Mouse (Mus musculus): ENCODE measurements around the gene Shroom3.

DNA sequence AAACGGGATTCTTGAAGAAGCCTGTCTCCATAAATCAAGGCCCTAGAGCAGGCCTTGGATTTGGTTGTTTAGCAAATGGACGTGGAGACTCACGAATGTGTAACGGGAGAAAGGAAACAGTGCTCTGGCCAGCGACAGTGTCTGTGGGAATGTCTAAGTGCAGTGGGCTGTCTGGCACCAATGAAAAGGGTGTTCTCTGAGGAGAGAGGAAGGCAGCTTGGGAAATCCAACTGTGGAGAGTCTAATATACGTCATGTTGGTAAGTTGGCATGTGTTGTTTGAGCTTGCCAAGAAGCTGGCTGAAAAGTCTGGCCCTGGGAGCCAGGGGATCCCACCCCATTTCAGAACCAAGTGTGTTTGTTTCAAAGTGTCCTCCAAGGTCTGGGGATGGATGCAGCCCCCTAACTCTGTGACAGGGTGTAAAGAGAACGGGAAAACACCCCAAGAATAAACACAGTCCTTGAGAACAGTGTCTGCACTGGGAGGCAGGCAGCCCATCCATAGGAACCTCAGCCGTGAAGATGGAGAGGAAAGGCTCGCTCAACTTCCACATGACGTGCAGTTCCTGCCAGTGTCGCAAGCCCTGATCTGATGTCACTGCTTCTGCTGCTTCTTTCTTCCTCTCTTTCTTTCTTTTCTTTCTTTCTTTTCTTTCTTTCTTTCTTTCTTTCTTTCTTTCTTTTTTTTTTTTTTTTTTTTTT, 134.0 kb downstream of the Shroom3 start:
- TF ChIP-seq CTCF (IDR thresholded peaks at IDR 0.05; ENCODE audit: control insufficient read depth, insufficient read depth, insufficient read length) = no peak
- TF ChIP-seq USF1 (IDR thresholded peaks at IDR 0.05; ENCODE audit: low read depth) = no peak
- no peak for TF ChIP-seq MAX (IDR thresholded peaks at IDR 0.05)
- no peak for TF ChIP-seq CEBPB (IDR thresholded peaks at IDR 0.05; ENCODE audit: low read depth)
- no peak for TF ChIP-seq MYOG (IDR thresholded peaks at IDR 0.05; ENCODE audit: control insufficient read depth, extremely low read depth, insufficient read length)
